In the genomic region with DNA sequence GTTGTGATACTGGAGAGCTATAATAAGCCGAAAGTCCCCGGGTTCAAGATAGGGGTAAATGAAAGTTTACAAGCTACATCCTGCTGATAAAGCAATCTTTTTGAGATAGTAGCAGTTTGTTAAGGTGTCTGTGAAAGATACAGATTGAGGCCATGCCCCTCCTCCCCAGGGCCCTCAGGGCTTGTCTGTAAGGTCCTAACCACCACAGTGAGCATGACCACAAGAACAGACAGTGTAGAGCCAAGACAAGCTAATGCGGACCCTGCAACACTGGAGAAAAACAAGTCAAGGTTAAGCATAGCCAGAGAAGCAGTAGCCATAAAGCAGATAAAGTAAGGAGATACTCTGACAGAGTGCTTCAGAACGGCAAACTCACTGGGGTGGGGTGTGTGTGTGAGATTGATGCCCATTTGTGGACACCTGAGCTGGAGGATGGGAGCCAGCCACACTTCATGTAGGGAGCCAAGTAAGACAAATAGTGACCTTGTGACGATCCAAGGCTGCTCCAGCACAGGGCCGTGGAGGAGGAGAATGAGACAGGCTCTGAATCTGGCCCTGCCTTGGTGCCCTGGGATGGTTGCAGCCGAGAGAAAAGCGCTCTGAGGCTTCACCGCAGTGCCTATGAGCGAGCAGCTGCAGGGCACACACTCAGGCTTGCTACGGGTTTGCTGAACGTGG, we compare ENCODE assay signal across 18 mouse cellular contexts.
DNase-seq lines count a peak whose midpoint lies in the region; ATAC-seq lines count a peak whose summit lies in the region.
"Had no signal": no experiment of that assay in that cellular context is flagged by ENCODE, and none has a peak within 500 bp of the region (broad histone marks: within the 10 kb centered on the region; RNA-seq: fewer than 3 reads in every experiment).

No protein-coding gene starts in this region.

- H3K36me3 ChIP-seq in forebrain, embryonic 12.5 days (replicated peaks): no peaks in the 10 kb centered on the region
- H3K36me3 ChIP-seq in forebrain, embryonic 13.5 days (ENCODE audit: poor library complexity, severe bottlenecking): 0 out of 2 replicates have a peak, but pooled peaks cover 10% of the 10 kb centered on the region
- H3K36me3 ChIP-seq in midbrain, embryonic 12.5 days: no peaks in the 10 kb centered on the region
- H3K36me3 ChIP-seq in midbrain, embryonic 16.5 days (ENCODE audit: control insufficient read depth, insufficient read depth, low read length): no peaks in the 10 kb centered on the region
- H3K36me3 ChIP-seq in forebrain, embryonic 11.5 days (ENCODE audit: control insufficient read depth, insufficient read depth, low read length): no peaks in the 10 kb centered on the region
- H3K36me3 ChIP-seq: embryonic facial prominence, embryonic 10.5 days; hindbrain, embryonic 10.5 days had no signal

- peaks cover 17% of the 10 kb centered on the region for H3K4me1 ChIP-seq in forebrain, embryonic 12.5 days
- peaks cover 28% of the 10 kb centered on the region for H3K4me1 ChIP-seq in forebrain, embryonic 13.5 days
- peaks cover 15% of the 10 kb centered on the region; the same call in 1 of the 2 replicates for H3K4me1 ChIP-seq in midbrain, embryonic 12.5 days
- H3K4me1 ChIP-seq in midbrain, embryonic 16.5 days (ENCODE audit: control insufficient read depth, insufficient read depth, low read length): peaks cover 5% of the 10 kb centered on the region; the same call in 1 of the 2 replicates
- H3K4me1 ChIP-seq in forebrain, embryonic 11.5 days (replicated peaks; ENCODE audit: control insufficient read depth, insufficient read depth, low read length): no peaks in the 10 kb centered on the region; the same call in 1 of the 2 replicates
- H3K4me1 ChIP-seq: embryonic facial prominence, embryonic 10.5 days; hindbrain, embryonic 10.5 days had no signal

- no peak overlapping the region for H3K27ac ChIP-seq in forebrain, embryonic 12.5 days
- H3K27ac ChIP-seq in forebrain, embryonic 13.5 days: no peak overlapping the region
- H3K27ac ChIP-seq in midbrain, embryonic 12.5 days (replicated peaks): 0 out of 2 replicates have a peak overlapping the region, but pooled peaks have one; percentile 6
- H3K27ac ChIP-seq in midbrain, embryonic 16.5 days (ENCODE audit: low read length): no peak overlapping the region
- no peak overlapping the region for H3K27ac ChIP-seq in forebrain, embryonic 11.5 days (ENCODE audit: low read depth, low read length)
- H3K27ac ChIP-seq: embryonic facial prominence, embryonic 10.5 days; hindbrain, embryonic 10.5 days had no signal

- H3K27me3 ChIP-seq in forebrain, embryonic 12.5 days: no peaks in the 10 kb centered on the region
- H3K27me3 ChIP-seq in forebrain, embryonic 13.5 days: no peaks in the 10 kb centered on the region
- no peaks in the 10 kb centered on the region for H3K27me3 ChIP-seq in midbrain, embryonic 12.5 days
- no peaks in the 10 kb centered on the region for H3K27me3 ChIP-seq in midbrain, embryonic 16.5 days (ENCODE audit: control insufficient read depth, insufficient read depth, low read depth, low read length)
- H3K27me3 ChIP-seq in forebrain, embryonic 11.5 days (ENCODE audit: control insufficient read depth, insufficient read depth, low read length): no peaks in the 10 kb centered on the region
- H3K27me3 ChIP-seq: CH12.LX had no signal

- DNase-seq in skeletal muscle tissue, adult 2 months (ENCODE audit: low read depth, low spot score): peak; percentile 34
- DNase-seq in Muller cell, postnatal 12 days (ENCODE audit: inconsistent ontology term): no peak
- DNase-seq in forebrain, embryonic 11.5 days (ENCODE audit: low spot score): no peak
- DNase-seq: cerebellum, postnatal 14 days; kidney, adult 9 months; kidney, postnatal 4 days; liver, postnatal 0 days; lung, postnatal 14 days had no signal

- no peak overlapping the region for H3K9ac ChIP-seq in forebrain, embryonic 12.5 days
- H3K9ac ChIP-seq in forebrain, embryonic 13.5 days: no peak overlapping the region
- H3K9ac ChIP-seq in midbrain, embryonic 12.5 days (replicated peaks): no peak overlapping the region
- no peak overlapping the region for H3K9ac ChIP-seq in midbrain, embryonic 16.5 days (ENCODE audit: low read depth, low read length)
- no peak overlapping the region for H3K9ac ChIP-seq in forebrain, embryonic 11.5 days (ENCODE audit: low read length)
- H3K9ac ChIP-seq: liver, postnatal 0 days had no signal

- peak; percentile 44; the same call in 1 of the 2 replicates for ATAC-seq in forebrain, embryonic 12.5 days (ENCODE audit: low FRiP score)
- no peak for ATAC-seq in forebrain, embryonic 13.5 days
- no peak for ATAC-seq in midbrain, embryonic 12.5 days (ENCODE audit: low FRiP score, low read depth)
- no peak for ATAC-seq in midbrain, embryonic 16.5 days
- peak; percentile 92 for ATAC-seq in common myeloid progenitor, adult 5-6 weeks (replicated peaks; ENCODE audit: low read depth, poor library complexity, severe bottlenecking)
- ATAC-seq in forebrain, embryonic 11.5 days (replicated peaks; ENCODE audit: low FRiP score): no peak
- ATAC-seq: inflammation-experienced regulatory T-cells, adult 6 months; liver, postnatal 0 days had no signal

- WGBS in forebrain, embryonic 12.5 days: 77% methylated on average over 12 of the region's 12 CpGs
- 79% methylated on average over 12 of the region's 12 CpGs for WGBS in forebrain, embryonic 13.5 days
- 85% methylated on average over 12 of the region's 12 CpGs for WGBS in midbrain, embryonic 12.5 days
- 83% methylated on average over 12 of the region's 12 CpGs for WGBS in midbrain, embryonic 16.5 days
- 88% methylated on average over 12 of the region's 12 CpGs for WGBS in forebrain, embryonic 11.5 days

- no peaks in the 10 kb centered on the region for H3K9me3 ChIP-seq in forebrain, embryonic 12.5 days
- H3K9me3 ChIP-seq in forebrain, embryonic 13.5 days (replicated peaks): no peaks in the 10 kb centered on the region
- H3K9me3 ChIP-seq in midbrain, embryonic 12.5 days: no peaks in the 10 kb centered on the region
- no peaks in the 10 kb centered on the region for H3K9me3 ChIP-seq in midbrain, embryonic 16.5 days (replicated peaks; ENCODE audit: control insufficient read depth, low read length, poor library complexity, severe bottlenecking)
- no peaks in the 10 kb centered on the region for H3K9me3 ChIP-seq in forebrain, embryonic 11.5 days (ENCODE audit: control insufficient read depth, low read length)
- H3K9me3 ChIP-seq: embryonic facial prominence, embryonic 10.5 days; hindbrain, embryonic 10.5 days had no signal

- no peak overlapping the region for H3K4me2 ChIP-seq in forebrain, embryonic 12.5 days
- no peak overlapping the region for H3K4me2 ChIP-seq in forebrain, embryonic 13.5 days
- no peak overlapping the region for H3K4me2 ChIP-seq in midbrain, embryonic 12.5 days (replicated peaks)
- H3K4me2 ChIP-seq in midbrain, embryonic 16.5 days (ENCODE audit: low read length): no peak overlapping the region
- H3K4me2 ChIP-seq in forebrain, embryonic 11.5 days (ENCODE audit: low read depth, low read length, severe bottlenecking): no peak overlapping the region
- H3K4me2 ChIP-seq: midbrain, embryonic 11.5 days had no signal

- H3K4me3 ChIP-seq in forebrain, embryonic 12.5 days (replicated peaks): no peak overlapping the region
- H3K4me3 ChIP-seq in forebrain, embryonic 13.5 days: no peak overlapping the region
- no peak overlapping the region for H3K4me3 ChIP-seq in midbrain, embryonic 12.5 days
- H3K4me3 ChIP-seq in midbrain, embryonic 16.5 days (ENCODE audit: low read depth, low read length): no peak overlapping the region
- no peak overlapping the region for H3K4me3 ChIP-seq in forebrain, embryonic 11.5 days (ENCODE audit: low read depth, low read length)
- H3K4me3 ChIP-seq: embryonic facial prominence, embryonic 10.5 days; hindbrain, embryonic 10.5 days had no signal

Comparison
In these comparisons a context has a peak if more than half of its experiments do, and no peak if none do; other contexts are left out.
1. ATAC-seq: peak in forebrain, embryonic 12.5 days (single experiment) and common myeloid progenitor, adult 5-6 weeks (single experiment); none in forebrain, embryonic 13.5 days (single experiment), midbrain, embryonic 12.5 days (single experiment), midbrain, embryonic 16.5 days (single experiment) and forebrain, embryonic 11.5 days (single experiment).